Mouse (Mus musculus) T-helper 2 cell (primary cell): ENCODE data around the gene Ahcy.
"Not testable (repeated sequence)": the region's sequence is repeated elsewhere in the genome, so short reads cannot be mapped to it uniquely, and the experiment has no call there.

Experiments
- in situ Hi-C: fragments of 300-600 bp; cut with MboI, MseI; formaldehyde crosslinking; loops from one replicate; pipeline ENCODE4 v1.15.1; 2025; ENCODE audit warnings: high pct_unique_total_duplicates

Ahcy gene

GRCm38 (mm10) chr2:155073978-155074765 is at the start of gene Ahcy:
Gene Ahcy, minus strand, starts transcription at chr2:155074497.
- in situ Hi-C loops = no loop called here

GRCm38 (mm10) chr2:155115216-155115830 is 41.0 kb upstream of the Ahcy start:
- in situ Hi-C loops = no loop called here

DNA sequence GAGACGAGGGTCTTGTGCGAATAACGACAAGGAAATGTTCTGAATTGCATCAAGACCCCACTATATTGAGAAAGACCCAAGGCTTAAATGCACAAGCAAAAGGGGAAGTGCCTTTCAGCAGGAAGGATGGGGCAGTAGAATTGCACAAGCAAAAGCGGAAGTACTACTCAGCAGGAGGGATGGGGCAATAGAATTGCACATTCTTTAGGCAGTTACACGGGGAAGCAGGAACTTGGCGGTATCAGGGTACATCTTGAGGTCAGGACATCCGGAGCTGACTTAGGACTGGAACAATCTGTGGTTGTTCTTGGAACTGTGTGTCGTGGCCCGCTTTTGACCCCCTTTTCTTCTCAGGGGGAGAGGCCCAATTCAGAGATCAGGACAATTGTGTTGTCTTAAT is 33.0 kb upstream of the Ahcy start:
- in situ Hi-C loops = not testable (repeated sequence)

DNA sequence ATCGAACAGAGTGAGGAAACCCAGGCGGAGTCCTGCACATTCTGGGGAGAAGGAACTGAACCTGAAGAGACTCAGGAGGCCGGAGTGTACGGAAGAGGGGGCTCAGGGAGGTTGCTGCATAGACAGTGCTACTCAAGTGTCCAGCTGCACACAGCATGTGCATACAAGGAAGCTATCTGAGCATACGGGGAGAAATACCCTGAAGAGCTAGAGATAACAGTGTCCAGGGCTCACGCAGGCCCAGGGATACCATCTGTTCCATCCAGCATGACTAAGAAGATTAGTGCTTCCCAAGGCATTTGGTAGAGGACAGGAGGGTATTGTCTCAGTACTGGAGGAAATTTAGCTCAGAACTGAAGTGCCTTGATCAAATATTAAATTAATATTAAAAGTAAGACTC is 29.3 kb upstream of the Ahcy start:
- in situ Hi-C loops = no loop called here

DNA sequence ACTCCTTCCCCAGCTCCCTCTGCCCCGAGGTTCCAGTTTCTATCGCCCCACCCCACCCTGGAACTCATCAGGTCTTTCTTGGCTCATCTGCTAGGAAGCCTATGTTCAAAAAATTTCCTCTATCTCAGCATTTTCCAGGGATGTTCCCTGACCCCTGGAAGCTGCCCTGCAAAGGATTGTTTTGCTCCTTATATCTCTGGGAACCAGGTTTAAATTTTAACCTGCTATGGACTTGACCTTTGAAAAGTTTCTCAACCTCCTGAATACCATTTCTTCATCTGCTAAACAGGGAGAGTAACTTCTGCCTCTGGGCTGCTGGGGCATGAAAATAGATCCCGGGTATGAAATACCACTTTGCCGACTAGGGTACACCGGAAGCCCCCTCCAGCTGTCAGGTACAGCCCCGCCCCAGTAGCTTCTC is 27.5 kb upstream of the Ahcy start:
- in situ Hi-C loops = no loop called here

GRCm38 (mm10) chr2:155100796-155101259 is 26.5 kb upstream of the Ahcy start:
- in situ Hi-C loops = no loop called here

- in situ Hi-C loops = no loop called here
Measured at GRCm38 (mm10) chr2:155099994-155100795, 25.9 kb upstream of the Ahcy start.

DNA sequence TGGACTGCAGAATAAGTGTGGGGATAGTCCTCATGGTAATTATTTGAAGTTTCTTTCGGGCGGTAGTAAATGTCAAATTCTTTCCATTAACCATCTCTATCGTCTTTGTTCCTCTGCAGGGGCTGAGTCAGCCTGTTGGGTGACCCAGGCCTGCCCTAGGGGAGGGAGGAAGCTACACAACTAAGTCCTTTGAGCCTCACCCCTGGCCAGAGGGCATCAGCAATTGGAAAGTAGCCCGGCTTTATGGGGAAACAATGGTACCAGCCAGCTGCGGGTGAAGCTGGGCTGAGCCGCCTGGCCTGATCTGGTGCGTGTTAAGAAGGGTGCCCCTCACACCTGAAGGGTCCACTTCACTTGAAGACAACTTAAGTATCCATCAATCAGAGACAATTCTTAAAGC is 25.1 kb upstream of the Ahcy start:
- in situ Hi-C loops = no loop called here

DNA sequence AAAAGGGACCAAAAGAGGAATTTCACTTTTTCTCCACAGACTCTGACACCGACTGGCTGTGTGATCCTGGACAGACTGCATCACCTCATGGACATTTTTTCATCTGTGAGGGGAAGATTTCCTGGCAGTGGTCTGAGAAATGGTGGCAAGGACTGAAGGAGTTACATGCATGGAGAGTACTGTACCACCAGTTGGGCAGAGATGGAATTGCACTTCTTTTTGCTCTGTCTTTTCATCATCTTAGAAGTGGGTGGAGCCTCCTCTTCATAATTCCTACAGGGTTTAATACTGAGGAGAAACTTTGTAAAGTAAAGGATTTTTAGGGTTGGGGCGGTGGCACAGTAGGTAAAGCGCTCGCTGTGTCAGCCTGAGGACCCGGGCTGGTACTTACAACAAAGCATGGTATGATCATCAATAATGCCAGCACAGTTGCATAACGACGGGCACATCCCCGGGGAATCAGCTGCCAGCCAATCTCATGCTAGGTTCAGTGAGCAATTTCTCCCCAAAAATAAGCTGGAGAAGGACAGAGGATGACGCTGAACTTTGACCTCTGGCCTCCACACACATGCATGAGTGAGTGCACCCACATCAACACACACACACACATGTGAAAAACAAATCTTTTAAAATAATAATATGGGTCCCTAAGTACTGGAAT is 24.6 kb upstream of the Ahcy start:
- in situ Hi-C loops = no loop called here

DNA sequence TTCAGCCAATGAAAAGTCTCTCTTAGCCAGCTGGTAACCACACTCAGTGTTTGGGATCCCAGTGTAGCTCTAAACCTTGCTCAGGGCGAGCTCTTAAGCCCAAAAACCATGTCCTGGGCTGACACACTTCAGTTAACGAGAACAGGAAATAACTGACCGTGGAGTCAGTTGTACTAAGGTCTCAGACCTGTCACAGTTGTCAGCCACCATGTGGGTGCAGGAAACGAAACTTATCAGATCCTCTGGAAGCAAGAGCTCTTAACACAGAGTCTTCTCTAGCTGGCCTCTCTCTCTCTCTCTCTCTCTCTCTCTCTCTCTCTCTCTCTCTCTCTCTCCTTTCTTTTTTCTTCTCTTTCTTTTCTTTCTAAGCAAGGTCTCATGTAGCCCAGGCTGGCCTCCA is 19.1 kb upstream of the Ahcy start:
- in situ Hi-C loops = no loop called here

- in situ Hi-C loops = no loop called here
Measured at GRCm38 (mm10) chr2:155091743-155092075, 17.4 kb upstream of the Ahcy start.

DNA sequence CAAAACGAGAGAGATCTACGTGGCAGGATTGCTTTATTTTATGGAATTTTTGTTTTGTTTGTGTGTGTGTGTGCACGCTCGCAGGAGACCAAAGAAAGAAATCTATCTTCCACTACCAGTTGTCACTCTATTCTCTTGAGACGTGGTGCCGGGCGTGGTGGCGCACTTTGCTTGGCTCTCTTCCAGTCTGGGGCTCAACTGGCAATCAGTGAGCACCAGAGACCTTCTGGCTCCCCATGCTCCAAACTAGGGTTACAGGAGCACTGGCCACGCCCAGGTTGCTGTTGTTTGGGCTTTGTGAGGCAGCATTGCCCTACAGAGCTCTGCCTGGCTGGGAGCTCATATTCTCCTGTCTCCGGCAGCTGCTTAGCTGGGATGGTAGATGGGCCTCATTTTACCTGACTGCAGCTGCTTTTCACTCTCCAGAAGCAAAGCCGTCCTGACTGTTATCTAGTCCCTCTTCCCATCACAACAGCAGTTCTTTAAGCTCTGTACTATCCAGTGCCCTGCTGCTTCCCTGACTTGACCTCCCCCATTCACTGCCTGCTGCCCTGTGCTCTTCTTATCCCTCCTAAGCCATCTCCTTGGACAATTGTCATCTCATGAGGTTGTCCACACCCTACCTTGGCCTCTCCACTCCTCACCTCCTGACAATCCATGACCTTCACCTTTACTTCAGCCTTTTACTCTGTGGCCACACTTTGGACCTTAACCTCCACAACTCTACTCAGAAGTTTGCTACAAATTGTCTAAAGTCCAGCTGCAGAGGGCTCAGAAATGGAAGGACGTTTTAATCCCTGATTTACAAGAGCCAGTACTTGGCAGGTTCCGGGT is 16.8 kb upstream of the Ahcy start:
- in situ Hi-C loops = no loop called here

DNA sequence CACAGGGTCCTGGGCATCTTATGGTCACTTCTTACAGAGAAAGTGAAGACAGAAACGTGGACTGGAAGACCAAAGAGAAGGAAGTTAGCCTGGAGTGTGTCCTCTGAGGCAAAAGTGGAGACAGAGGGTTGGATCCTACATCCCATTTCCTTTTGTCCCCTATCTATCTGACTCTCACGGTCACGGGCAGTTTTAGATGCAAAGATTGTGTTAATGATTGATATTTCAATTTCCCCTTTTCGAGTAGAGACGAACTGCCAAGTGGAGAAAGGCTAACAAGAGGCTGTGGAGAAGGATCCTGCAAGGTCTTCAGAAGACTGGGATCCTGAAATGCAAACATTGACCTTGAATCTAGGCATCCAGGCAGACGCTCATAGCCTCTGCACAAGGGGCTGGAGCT is 14.0 kb upstream of the Ahcy start:
- in situ Hi-C loops = loop anchor here (10.0 kb wide), 1 partner anchor 107 kb away; no protein-coding TSS in a partner anchor

GRCm38 (mm10) chr2:155086328-155086727 is 12.0 kb upstream of the Ahcy start:
- in situ Hi-C loops = loop anchor here (10.0 kb wide), 1 partner anchor 108 kb away; no protein-coding TSS in a partner anchor

- in situ Hi-C loops = loop anchor here (10.0 kb wide), 1 partner anchor 110 kb away; no protein-coding TSS in a partner anchor
Measured at GRCm38 (mm10) chr2:155084546-155084945, 10.2 kb upstream of the Ahcy start.

DNA sequence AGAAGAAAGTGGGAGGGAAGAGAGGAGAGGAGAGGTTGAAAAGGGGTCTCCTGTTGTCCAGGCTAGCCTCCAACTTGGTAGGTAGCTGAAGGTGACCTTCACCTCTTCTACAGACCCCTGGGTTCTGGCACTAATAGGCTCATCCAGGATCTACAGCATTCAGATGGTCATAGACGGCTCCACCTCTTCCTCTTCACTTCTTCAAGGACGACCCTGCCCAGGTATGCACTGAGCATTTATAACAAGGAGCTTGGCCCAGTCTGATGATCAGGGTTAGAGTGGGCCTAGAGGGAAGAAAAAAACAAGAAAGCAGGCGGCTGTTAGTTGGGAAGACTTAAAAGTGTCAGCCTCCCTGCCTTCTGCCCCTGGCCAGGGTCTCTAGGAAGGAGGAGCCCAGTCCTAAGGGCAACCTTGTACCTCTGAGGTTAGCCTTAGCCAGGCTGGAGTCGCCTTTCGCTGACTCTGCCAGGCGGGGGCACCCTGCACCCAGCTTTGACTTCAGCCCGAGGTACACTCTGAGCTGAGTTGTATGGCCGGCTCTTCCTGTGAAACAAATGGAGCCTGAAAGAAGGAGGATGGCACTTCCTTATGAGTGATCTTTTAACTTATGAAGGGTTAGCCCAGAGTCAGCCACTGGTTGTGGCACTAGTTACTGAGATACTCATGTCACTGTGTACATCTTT is 8.0 kb upstream of the Ahcy start:
- in situ Hi-C loops = loop anchor here (10.0 kb wide), 1 partner anchor 113 kb away; no protein-coding TSS in a partner anchor

DNA sequence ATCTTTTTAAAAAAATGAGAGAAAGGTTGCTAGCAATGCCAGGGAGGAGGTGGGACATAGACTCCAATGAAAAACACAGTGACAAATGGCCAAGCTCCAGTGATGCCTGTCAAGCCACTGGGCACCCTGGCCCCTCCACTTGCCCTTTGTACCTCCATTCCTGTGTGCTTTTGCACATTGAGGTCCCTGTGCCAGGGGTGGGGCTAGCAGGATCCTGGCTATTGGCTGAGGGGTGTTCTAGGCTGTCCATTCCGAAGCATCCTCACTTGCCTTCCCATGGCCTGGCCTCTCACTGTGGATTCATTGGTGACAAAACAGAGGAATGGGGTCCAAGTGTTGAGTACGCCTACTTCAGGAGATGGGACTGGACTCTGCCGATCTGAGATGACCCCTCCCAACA is 6.8 kb upstream of the Ahcy start:
- in situ Hi-C loops = loop anchor here (10.0 kb wide), 1 partner anchor 114 kb away; no protein-coding TSS in a partner anchor

- in situ Hi-C loops = loop anchor here (10.0 kb wide), 1 partner anchor 115 kb away; no protein-coding TSS in a partner anchor
Measured at GRCm38 (mm10) chr2:155080179-155080530, 5.9 kb upstream of the Ahcy start.

- in situ Hi-C loops = loop anchor here (10.0 kb wide), 1 partner anchor 115 kb away; no protein-coding TSS in a partner anchor
Measured at GRCm38 (mm10) chr2:155079500-155080178, 5.3 kb upstream of the Ahcy start.
